Mouse (Mus musculus): ENCODE results near the gene Gpc6.

Gene Gpc6

DNA sequence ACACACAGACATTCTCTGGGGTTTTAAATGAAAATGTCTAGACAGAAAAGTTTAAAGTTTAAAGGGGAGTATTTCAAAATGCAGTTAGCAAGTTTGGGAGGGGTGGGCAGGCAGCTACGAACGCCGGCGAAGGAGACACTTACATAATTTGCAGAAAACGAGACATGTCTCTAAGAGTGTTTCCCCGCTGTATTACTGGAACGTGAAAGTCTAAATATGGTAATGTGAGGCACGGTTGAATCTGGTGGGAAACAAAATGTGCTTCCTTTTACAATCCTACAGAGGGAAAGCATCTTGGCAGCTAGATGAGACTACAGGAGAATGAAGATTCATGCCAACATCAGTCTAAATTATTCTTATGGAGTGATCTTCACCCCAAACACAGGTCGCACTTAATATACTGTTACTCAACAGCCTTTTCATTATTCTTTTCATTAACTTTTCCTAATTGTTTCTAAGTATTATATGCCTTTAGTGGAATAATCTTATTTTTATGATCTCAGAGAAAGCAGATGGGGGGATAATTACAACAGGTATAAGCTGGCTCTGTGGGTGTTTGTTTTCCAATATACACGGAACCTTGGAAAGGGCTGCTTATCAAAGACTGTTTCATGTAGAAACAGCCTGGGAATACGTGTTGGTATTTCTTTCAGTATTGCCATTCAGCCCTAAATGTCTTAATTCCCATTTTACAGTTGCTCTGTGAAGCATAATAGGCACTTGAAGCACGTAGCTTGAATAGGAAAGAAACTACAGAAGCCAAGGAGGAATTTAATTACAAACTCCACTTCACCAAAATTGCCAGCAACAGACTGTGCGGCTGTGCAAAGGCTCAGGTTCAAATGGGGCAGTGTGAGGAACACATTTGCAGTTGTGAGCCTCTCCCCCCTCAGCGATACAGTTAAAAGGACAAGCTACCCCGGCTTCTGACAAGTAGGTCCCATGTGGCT is 885.5 kb downstream of the Gpc6 start:
- CTCF ChIA-PET: no interaction called here
- POLR2A ChIA-PET: interaction anchor here in 1 of 4 experiments (1.0 kb wide), 1 partner anchor 27 kb away, joined by 3 read pairs; no protein-coding TSS in a partner anchor

DNA sequence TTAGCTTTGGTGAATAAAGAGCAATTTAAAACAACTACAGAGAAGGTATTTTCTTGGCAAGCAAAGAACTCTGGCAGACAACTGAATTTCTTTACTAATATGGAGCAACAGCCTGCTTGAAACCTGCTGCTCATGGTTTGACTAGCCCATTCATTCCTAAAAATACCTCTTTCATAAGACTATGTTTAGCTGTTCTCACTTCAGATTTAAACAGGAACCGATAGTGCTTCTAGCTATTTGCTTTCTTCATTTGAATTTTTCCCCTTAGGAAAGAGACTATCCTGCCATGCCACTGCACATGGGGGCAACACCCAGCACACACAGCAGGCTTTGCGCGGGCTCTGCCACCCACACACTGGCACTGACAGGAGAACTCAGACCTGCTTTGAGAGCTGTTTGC is 888.4 kb downstream of the Gpc6 start:
- ChIA-PET CTCF (no interaction called here), POLR2A (no interaction called here)

DNA sequence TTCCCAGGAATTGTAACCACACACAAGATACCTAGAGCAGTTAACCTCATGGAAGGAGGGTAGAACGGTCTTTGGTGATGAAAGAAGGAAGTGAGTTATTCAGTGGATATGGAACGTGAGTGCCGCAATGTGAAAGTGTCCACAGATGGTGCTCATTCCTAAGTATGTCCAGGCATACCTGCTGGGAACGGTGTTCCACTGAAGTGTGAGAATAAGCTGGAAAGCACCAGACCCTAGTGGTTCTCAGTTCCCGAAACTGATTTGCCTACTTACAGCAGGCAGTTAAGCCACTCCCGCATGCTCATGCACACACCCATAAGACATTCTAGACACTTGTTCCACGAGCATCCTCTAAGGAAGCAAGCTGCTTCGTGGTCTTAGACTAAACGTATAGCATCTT is 890.9 kb downstream of the Gpc6 start:
- ChIA-PET POLR2A (no interaction called here), CTCF (no interaction called here)

DNA sequence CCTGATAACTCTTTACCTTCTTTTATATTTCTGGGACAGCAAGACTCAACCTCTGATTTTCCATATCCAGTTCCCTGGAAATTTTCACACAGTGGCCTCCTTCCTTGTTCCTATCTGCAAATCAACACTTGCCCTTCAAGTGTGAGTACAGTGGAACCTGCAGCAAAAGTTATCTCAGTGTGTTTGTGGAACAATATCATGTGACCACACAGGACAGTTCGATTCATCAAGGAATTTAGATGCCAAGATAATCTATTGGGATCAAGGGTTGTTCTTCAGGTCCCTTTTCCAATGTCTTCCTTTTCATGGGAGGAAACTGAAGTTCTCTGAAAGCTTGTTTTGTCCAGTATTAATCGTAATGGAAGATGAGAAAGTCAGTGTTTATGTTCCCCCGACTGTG is 891.6 kb downstream of the Gpc6 start:
- ChIA-PET POLR2A (no interaction called here), CTCF (no interaction called here)

DNA sequence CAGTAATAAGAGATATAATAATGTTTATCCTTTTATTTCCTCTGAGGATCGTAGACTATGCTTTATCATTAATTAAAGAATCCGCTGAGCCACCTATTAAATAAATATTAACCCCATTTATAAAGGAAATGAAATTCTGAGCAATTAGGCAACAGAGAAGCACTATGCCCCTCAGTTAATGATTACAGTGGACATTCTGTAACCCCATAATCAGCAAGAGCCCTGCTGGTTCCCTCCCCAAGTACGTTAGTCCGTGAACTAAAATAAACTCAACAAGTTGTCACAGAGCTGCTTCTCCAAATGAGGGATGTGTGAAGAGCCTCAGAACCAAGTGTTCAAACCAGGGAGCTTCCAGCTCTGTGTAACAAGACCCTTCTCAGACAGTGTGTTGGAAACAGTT is 892.1 kb downstream of the Gpc6 start:
- CTCF ChIA-PET: no interaction called here
- POLR2A ChIA-PET: no interaction called here

DNA sequence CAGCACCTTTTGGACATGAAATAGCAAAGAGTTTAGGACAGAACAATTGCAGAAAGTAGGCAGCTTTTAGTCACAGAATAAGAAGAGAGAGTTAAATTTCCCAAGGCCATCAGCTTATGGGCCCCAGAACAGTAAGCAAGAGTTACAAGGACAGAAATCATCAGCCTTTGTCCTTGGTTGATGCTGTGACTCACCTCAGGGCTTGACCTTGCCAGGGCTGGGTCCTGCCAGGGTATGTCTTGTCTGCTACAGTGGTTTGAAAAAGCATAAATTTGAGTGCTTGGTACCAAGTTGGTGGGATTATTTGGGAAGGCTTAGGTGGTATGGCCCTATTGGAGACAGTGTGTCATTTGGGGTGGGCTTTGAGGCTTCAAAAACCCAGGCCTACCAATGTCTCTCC is 899.4 kb downstream of the Gpc6 start:
- ChIA-PET CTCF (no interaction called here), POLR2A (no interaction called here)

DNA sequence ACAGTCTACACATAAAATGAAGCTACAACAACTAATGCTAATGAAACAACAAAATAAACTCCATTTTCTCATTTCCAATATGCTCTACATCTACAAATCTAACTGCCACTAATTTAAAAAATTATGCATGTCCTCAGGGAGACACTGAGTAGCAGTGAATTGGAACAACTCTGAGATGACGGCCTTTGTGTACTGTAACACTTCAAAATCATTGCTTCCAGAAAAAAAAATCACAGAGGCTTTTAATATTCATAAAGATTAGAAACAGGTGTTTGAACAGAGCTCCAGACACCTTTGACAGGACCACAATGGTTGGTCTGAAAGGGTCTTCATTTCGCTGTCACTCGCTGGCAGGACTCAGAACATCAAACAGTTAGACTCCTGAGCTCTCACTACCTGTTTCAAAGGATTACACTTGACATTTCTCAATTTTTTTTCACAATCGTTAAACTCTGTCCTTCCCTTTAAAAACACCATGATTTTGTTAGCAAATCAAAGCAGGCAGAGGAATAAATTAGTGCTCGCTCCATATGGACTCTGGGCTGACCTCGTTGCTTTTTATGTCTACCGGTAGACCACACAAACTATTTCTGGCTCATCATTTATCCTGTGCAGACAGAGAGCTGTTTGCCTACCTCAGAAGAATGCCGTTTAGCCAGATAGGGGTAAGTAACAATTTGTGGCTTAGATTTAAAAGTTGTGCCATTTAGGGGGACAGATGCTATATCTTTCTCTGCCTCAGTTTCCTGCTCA is 901.4 kb downstream of the Gpc6 start:
- ChIA-PET POLR2A (interaction anchor here in 1 of 4 experiments (0.6 kb wide), 1 partner anchor 1129 kb away, joined by 3 read pairs; no protein-coding TSS in a partner anchor), CTCF (no interaction called here)

DNA sequence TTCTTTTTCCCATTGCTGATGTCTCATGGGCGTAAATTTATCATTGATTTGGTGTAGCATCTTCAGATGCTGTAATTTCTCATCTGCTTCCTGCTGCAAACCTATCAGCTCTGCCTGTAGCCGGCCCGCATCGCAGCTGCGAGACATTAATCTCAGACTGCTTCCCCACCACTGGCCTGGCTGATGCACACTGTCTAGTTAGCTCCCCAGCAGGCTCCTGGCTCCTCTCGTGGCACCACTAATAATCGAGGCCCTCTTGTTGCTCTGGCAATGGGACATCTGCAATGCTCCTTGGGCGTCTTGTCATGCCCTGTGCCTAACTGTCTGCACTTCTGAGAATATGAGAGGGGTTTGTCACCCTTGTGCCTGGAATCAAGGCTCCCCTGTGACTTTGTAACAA is 906.2 kb downstream of the Gpc6 start:
- ChIA-PET CTCF (interaction anchor here in 2 of 4 experiments (0.7 kb wide), 2 partner anchors 131 to 1044 kb away, joined by 3 to 5 read pairs; no protein-coding TSS in a partner anchor), POLR2A (interaction anchor here in 1 of 4 experiments (0.6 kb wide), 1 partner anchor 21 kb away, joined by 3 read pairs; no protein-coding TSS in a partner anchor)

DNA sequence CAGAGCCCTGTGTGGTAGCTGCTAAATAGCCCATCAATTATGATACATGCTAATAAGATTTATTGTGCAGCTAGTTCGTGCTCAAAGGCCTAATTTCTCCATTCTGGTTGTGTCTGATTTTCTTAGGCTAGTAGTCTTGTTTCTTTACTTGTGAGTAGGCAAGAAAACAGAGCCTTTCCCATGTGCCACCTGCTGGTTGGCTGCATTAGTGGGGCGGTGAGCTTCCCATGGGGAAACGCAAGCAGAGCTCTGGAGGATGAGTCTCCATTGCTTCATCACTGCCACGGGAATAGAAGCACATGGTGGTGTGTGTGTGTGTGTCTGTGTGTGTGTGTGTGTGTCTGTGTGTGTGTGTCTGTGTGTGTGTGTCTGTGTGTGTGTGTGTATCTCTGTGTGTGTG is 906.6 kb downstream of the Gpc6 start:
- POLR2A ChIA-PET: interaction anchor here in 1 of 4 experiments (0.6 kb wide), 1 partner anchor 21 kb away, joined by 3 read pairs; no protein-coding TSS in a partner anchor
- CTCF ChIA-PET: interaction anchor here in 2 of 4 experiments (0.6 to 0.7 kb wide), 4 partner anchors 50 to 1044 kb away, joined by 3 to 5 read pairs (median 3); no protein-coding TSS in a partner anchor

DNA sequence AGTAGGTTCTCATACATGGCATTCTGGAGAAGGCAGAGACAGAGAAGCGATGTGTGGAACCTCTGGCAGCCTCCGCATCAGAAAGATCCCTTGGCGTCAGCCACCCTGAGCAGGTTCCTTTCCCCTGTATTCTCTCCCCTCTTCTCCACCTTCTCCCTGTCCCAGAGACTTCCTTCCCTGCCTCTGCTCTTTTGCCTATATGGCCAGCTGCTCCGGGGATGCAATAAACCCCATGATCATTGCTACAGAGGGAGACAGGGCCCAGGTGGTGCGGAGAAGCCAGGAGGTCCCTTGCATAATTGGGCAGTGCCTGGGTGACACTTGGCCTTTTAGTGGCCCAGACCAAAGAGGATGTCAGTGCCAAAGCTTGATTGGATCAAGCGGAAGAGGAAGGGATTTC is 910.4 kb downstream of the Gpc6 start:
- POLR2A ChIA-PET: no interaction called here
- CTCF ChIA-PET: no interaction called here

DNA sequence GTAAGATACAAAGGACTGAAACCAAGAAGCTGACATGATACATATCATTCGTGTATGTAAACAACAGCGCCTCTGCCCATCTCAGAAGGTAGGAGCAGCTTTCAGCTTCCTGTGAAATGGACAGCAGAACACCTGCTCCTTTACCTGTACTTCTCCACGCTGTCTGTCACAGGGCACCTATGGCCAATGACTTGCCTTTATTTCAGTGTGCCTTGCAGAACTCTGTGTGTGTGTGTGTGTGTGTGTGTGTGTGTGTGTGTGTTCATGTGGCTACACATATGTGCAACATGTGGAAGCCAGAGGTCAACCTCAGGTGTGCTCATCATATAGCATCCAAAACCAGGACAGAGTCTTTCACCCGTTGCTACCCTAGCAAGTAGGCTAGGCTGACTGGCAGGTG is 911.9 kb downstream of the Gpc6 start:
- POLR2A ChIA-PET: interaction anchor here in 1 of 4 experiments (1.1 kb wide), 2 partner anchors 14 to 16 kb away, joined by 4 read pairs; no protein-coding TSS in a partner anchor
- CTCF ChIA-PET: no interaction called here

DNA sequence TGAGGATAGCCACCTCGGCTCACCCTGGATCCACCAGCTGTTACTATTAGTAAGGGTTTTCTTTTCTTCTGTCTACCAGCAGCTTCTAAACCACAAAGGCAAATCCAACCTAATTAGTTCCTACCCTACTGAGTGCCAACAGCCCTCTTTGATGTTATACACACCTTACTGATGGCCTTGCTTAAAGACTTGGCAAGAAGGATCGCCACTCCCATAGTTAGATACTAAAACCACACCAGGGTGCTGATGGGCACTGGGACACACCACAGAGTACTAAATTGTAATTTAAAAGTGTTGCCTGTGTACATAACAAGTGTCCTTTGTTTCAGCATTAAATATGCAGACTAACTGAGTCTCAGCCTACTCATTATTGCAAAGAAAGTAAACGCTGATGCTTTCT is 912.6 kb downstream of the Gpc6 start:
- POLR2A ChIA-PET: interaction anchor here in 1 of 4 experiments (1.1 kb wide), 2 partner anchors 13 to 15 kb away, joined by 4 read pairs; no protein-coding TSS in a partner anchor
- CTCF ChIA-PET: no interaction called here

DNA sequence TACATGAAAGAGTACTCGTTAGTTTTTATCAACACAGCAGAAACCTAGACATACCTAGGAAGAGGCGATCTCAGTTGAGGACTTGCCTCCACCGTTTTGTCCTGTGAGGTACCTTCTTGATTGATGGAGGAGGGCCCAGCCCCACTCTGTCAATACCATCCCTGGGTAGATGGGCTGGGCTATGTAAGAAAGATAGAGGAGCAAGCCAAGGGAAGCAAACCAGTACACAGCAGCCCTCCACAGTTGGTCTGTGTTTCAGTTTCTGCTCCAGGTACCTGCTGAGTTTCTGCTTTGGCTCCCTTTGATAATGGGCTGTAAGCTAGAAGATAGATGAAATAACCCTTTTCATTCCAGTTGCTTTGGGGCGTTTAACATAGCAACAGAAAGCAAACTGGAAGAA is 916.1 kb downstream of the Gpc6 start:
- ChIA-PET POLR2A (no interaction called here), CTCF (no interaction called here)

DNA sequence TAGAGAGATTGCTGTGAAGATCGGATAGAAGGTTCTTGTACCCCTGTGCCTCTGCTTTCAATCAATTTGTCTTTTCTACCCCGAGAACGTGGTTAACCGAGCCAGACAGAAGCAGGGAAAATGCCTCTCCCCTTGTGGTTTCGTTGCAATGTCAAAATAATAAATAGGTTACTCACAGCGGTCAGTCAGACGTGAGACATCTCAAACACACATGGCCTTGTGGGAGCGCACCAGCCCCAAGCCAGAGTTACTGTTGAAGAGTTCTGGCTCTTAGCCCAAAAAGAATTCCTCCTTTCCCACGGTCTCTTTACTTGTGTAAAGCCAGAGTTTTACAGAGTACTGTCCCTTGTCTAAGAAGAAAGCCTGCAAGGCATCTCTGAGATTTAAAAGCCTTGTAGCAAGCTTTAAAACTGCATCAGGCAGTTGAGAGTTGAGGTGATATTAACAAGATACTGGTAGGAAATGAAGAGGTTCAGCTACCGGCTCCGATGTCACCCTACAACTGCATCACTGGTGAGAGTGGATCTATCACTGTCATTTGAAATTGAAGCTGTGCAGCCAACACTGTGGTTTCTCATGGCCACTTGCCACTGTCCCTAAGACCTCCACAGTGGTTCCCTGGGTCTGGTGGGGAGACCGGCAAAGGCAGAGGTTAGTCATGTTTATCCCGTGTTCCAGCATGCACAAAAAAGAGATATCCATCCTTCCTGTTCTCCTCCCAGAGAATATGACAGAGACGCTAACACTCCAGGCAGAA is 916.9 kb downstream of the Gpc6 start:
- CTCF ChIA-PET: no interaction called here
- POLR2A ChIA-PET: no interaction called here

DNA sequence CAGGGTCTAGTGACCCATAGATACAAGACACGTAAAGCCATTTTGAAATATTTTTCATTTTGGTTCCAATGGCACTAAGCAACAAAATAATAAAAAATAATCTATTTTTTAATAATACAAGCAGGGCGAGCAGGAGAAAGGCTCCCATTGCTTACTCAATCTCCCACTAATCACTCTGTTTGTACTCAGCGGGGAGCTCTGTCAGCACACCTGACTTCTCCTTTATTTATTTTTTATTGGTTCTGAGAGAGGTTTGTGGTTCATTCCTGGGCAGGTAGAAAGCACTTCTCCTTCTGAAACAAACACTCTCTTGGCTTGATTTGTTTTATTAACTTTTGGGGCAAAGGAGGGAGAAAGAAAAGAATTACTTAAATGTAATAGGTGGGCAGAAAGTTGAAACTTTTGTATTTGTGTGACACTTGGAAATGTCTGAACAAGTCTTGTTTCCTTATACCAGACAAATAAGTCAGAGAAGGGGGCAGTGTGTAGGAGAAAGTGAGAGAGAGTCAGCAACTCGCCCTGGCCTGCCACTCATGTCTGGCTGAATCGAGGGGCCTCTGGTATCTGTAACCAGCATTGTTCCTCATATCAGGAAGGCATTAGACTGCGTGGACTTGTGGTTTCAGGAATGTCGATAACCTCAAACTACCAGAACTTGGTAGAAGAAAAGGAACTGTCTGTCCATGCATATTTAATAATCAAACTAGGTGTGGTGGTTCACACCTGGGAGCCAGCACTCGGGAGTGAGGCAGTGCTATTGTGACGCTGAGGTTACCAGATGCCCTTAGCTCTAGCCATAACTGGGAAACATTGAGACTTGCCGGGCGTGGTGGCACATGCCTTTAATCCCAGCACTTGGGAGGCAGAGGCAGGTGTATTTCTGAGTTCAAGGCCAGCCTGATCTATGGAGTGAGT is 924.7 kb downstream of the Gpc6 start:
- POLR2A ChIA-PET: interaction anchor here in 1 of 4 experiments (0.6 to 1.9 kb wide), 2 partner anchors 13 to 1573 kb away, joined by 3 to 4 read pairs; no protein-coding TSS in a partner anchor

DNA sequence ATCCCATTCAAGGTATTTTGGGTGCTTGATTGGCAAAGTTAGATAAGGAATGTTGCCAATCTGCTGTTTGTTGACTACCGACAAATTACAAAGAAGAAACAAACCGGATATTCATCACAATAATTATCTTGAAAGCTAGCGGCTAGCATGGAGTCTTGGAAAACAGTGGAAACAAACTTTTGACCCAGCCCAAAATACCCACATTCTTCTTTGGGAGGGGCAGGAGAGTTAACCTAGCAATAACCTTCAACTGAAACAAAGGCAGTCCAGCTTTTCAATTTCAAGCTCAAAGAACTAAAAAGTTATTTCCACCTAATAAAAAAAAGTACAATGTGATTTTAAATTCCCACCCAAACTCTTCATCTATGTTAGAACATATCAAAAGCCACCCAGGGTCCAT is 927.2 kb downstream of the Gpc6 start:
- ChIA-PET POLR2A (interaction anchor here in 3 of 4 experiments (0.6 to 1.6 kb wide), 7 partner anchors 15 to 615 kb away, joined by 3 to 7 read pairs (median 4); no protein-coding TSS in a partner anchor), CTCF (no interaction called here)

More for the DNA sequence above, 924.7 kb downstream of the Gpc6 start:
- CTCF ChIA-PET: interaction anchor here in 1 of 4 experiments (0.6 kb wide), 1 partner anchor 17 kb away, joined by 4 read pairs; no protein-coding TSS in a partner anchor

DNA sequence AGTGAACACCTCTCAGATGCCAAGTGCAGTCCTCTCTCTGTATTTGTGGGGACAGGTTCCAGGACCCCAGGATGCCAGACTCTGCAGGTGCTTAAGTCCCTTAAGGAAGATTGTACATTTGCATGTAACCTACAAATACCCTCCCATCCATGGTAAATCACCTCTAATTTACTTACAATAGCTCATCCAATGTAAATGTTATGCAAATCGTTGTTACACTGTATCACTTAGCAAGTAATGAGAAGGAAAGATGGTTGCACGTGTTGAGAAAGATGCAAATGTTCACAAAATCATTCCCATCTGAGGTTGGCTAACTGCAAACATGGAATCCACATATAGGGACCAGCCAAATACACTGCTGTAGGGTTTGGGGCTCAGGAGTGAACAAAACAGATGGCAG is 927.7 kb downstream of the Gpc6 start:
- POLR2A ChIA-PET: interaction anchor here in 3 of 4 experiments (0.6 to 1.6 kb wide), 6 partner anchors 16 to 616 kb away, joined by 3 to 6 read pairs (median 4); no protein-coding TSS in a partner anchor
- CTCF ChIA-PET: no interaction called here

DNA sequence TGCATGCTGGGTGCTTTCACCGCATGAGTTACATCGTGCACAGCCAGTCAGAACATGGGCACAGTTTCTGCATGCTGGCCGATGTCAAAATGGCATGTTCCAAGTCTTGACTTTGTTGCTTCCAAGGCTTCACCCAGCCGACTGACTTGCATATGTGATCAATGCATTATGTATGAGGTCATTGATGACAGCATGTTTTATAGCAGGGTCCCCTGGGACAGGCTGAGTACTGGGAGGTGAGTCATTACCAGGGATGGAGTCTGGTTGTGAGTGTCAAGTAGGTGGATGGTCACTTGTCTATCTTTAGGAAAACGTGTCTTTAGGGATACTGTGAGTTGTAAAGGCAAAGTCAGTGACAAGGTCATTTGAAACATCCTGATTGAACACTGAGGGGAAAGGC is 929.4 kb downstream of the Gpc6 start:
- POLR2A ChIA-PET: interaction anchor here in 1 of 4 experiments (1.3 kb wide), 1 partner anchor 9 kb away, joined by 7 read pairs; no protein-coding TSS in a partner anchor
- CTCF ChIA-PET: no interaction called here

Data from embryonic stem cell, embryonic (primary cell).